Mouse (Mus musculus): ENCODE data around the gene Clca1. TPM values are rescaled to one million over a fixed set of nuclear protein-coding genes. Genes with fewer than 3 reads are reported as not detected.

Gene Clca1
- polyA plus RNA-seq, 1 experiment from 2014 or later: 0.07 TPM

GRCm38 (mm10) chr3:144971553-144972270 is 60.9 kb downstream of the Clca1 start:
- Histone ChIP-seq H3K9ac (replicated peaks; ENCODE audit: low read depth, low read length) (no peak overlapping the region), H3K9me3 (ENCODE audit: control insufficient read depth, low read length) (no peaks in the 10 kb centered on the region), H3K36me3 (ENCODE audit: control insufficient read depth, insufficient read depth, low read length) (no peaks in the 10 kb centered on the region), H3K4me1 (ENCODE audit: control insufficient read depth, insufficient read depth, low read length) (no peaks in the 10 kb centered on the region), H3K27me3 (ENCODE audit: control insufficient read depth, insufficient read depth, low read length) (no peaks in the 10 kb centered on the region), H3K4me2 (ENCODE audit: low read depth, low read length) (no peak overlapping the region), H3K4me3 (ENCODE audit: low read depth, low read length) (no peak overlapping the region), H3K27ac (ENCODE audit: low read depth, low read length) (no peak overlapping the region)
- no peak for ATAC-seq (ENCODE audit: low read depth)
- WGBS: 82% methylated on average over 9 of the region's 9 CpGs

GRCm38 (mm10) chr3:144969755-144970154 is 62.8 kb downstream of the Clca1 start:
- Histone ChIP-seq H3K4me2 (ENCODE audit: low read depth, low read length) (no peak overlapping the region), H3K36me3 (ENCODE audit: control insufficient read depth, insufficient read depth, low read length) (no peaks in the 10 kb centered on the region), H3K9me3 (ENCODE audit: control insufficient read depth, low read length) (no peaks in the 10 kb centered on the region), H3K4me1 (ENCODE audit: control insufficient read depth, insufficient read depth, low read length) (no peaks in the 10 kb centered on the region), H3K9ac (replicated peaks; ENCODE audit: low read depth, low read length) (no peak overlapping the region), H3K27ac (ENCODE audit: low read depth, low read length) (no peak overlapping the region), H3K27me3 (ENCODE audit: control insufficient read depth, insufficient read depth, low read length) (no peaks in the 10 kb centered on the region), H3K4me3 (ENCODE audit: low read depth, low read length) (no peak overlapping the region)
- WGBS: 89% methylated on average over 1 of the region's 1 CpGs
- no peak for ATAC-seq (ENCODE audit: low read depth)

- H3K9me3 ChIP-seq (ENCODE audit: control insufficient read depth, low read length): no peaks in the 10 kb centered on the region
- H3K27ac ChIP-seq (ENCODE audit: low read depth, low read length): no peak overlapping the region
- ATAC-seq (ENCODE audit: low read depth): no peak
- H3K27me3 ChIP-seq (ENCODE audit: control insufficient read depth, insufficient read depth, low read length): no peaks in the 10 kb centered on the region
- no peak overlapping the region for H3K4me3 ChIP-seq (ENCODE audit: low read depth, low read length)
- no peak overlapping the region for H3K9ac ChIP-seq (replicated peaks; ENCODE audit: low read depth, low read length)
- whole genome bisulfite sequencing: 47% methylated on average over 4 of the region's 4 CpGs
- H3K4me1 ChIP-seq (ENCODE audit: control insufficient read depth, insufficient read depth, low read length): no peaks in the 10 kb centered on the region
- no peaks in the 10 kb centered on the region for H3K36me3 ChIP-seq (ENCODE audit: control insufficient read depth, insufficient read depth, low read length)
- H3K4me2 ChIP-seq (ENCODE audit: low read depth, low read length): no peak overlapping the region
These were observed 66.5 kb downstream of the Clca1 start for GRCm38 (mm10) chr3:144966074-144966473.

Other genes with a start within 250 kb of the Clca1 start
- gene Clca3a2, start 213.3 kb downstream of the Clca1 start, polyA plus RNA-seq (2014; fragmentation: Nextera tagmentation; extraction: Ambion mirVana): not detected in 2 replicates
- gene Clca3b, start 183.4 kb downstream of the Clca1 start, polyA plus RNA-seq (2014; fragmentation: Nextera tagmentation; extraction: Ambion mirVana): not detected in 2 replicates
- not detected in 2 replicates for gene Clca4b, start 100.2 kb downstream of the Clca1 start, polyA plus RNA-seq (2014; fragmentation: Nextera tagmentation; extraction: Ambion mirVana)
- gene Clca4a, start 57.7 kb downstream of the Clca1 start, polyA plus RNA-seq (2014; fragmentation: Nextera tagmentation; extraction: Ambion mirVana): not detected in 2 replicates
- gene Clca2, start 66.7 kb upstream of the Clca1 start, polyA plus RNA-seq (2014; fragmentation: Nextera tagmentation; extraction: Ambion mirVana): not detected in 2 replicates
- gene Odf2l, start 85.8 kb upstream of the Clca1 start, polyA plus RNA-seq (2014; fragmentation: Nextera tagmentation; extraction: Ambion mirVana): 13.6 and 14.5 TPM in 2 replicates

Data from neural tube, embryonic 14.5 days (tissue).